Mouse (Mus musculus) midbrain, embryonic 14.5 days (tissue): ENCODE data around the gene Trim46. TPM values are rescaled to one million over a fixed set of nuclear protein-coding genes. Genes with fewer than 3 reads are reported as not detected.

ENCODE experiments used
- ATAC-seq: fragments of 200-750 bp; cut with Nextera tagmentation; 2 replicates; pipeline ENCODE4 v1.8.0; 2017; ENCODE audit warnings: moderate number of reproducible peaks, moderate library complexity; ENCODE audit not compliant: low FRiP score, low TSS enrichment
- DNase-seq: peaks from one replicate; pipeline ENCODE4 v3.0.0-alpha.2; 2015
- H3K27ac ChIP-seq: fragments of 300-500 bp; sonication (generic); replicated peaks from 2 replicates; pipeline ENCODE4 v1.5.1; 2014; ENCODE audit warnings: mild to moderate bottlenecking, low read depth, low read length, moderate library complexity
- H3K27me3 ChIP-seq: fragments of 300-500 bp; sonication (generic); 2 replicates; pipeline ENCODE4 v1.6.1; 2014; ENCODE audit warnings: low read length, control low read depth, mixed read lengths; ENCODE audit not compliant: control insufficient read depth, insufficient read depth
- H3K36me3 ChIP-seq: fragments of 300-500 bp; sonication (generic); 2 replicates; pipeline ENCODE4 v1.6.1; 2014; ENCODE audit warnings: low read length, control low read depth; ENCODE audit not compliant: control insufficient read depth, insufficient read depth
- H3K4me1 ChIP-seq: fragments of 300-500 bp; sonication (generic); 2 replicates; pipeline ENCODE4 v1.6.1; 2014; ENCODE audit warnings: mild to moderate bottlenecking, antibody characterized with exemption, low read length, control low read depth; ENCODE audit not compliant: control insufficient read depth, insufficient read depth
- H3K4me2 ChIP-seq: fragments of 300-500 bp; sonication (generic); 2 replicates; pipeline ENCODE4 v1.6.1; 2014; ENCODE audit warnings: mild to moderate bottlenecking, low read length, moderate library complexity
- H3K4me3 ChIP-seq: fragments of 300-500 bp; sonication (generic); replicated peaks from 2 replicates; pipeline ENCODE4 v1.5.1; 2014; ENCODE audit warnings: low read depth, low read length
- H3K9ac ChIP-seq: fragments of 300-500 bp; sonication (generic); replicated peaks from 2 replicates; pipeline ENCODE4 v1.6.1; 2014; ENCODE audit warnings: mild to moderate bottlenecking, low read length, moderate library complexity
- H3K9me3 ChIP-seq: fragments of 300-500 bp; sonication (generic); 2 replicates; pipeline ENCODE4 v1.6.1; 2016; ENCODE audit warnings: low read length, control low read depth, mixed read lengths; ENCODE audit not compliant: control insufficient read depth
- WGBS: fragments of 180-500 bp; shearing (Covaris S2); extraction: QIAGEN DNeasy Blood & Tissue Kit; methylation state at CpG from one replicate; pipeline ENCODE4 v1.1.7; 2014; 5-methylcytosine and 5-hydroxymethylcytosine counted together
- polyA plus RNA-seq: library from polyadenylated mRNA; unstranded; fragments of >200 nt; fragmentation: Nextera tagmentation; extraction: Ambion mirVana; gene quantifications from 2 replicates; pipeline ENCODE4 v1.2.1, GENCODE M21; 2014

The Trim46 gene
- polyA plus RNA-seq, 1 experiment from 2014 or later = 63.4 TPM

GRCm38 (mm10) chr3:89214681-89215411 lies 31.3 kb downstream of the Trim46 start, which contains the start of gene Thbs3:
Gene Thbs3, plus strand, starts transcription at chr3:89215180.
- peaks cover 14% of the 10 kb centered on the region for H3K36me3 ChIP-seq
- DNase-seq = peak; percentile 81
- peak within 1 kb of the TSS; percentile 98 for H3K27ac ChIP-seq
- peaks cover 30% of the 10 kb centered on the region for H3K4me1 ChIP-seq
- ATAC-seq = peak; percentile 9; the same call in 1 of the 2 replicates
- H3K4me3 ChIP-seq = peak within 1 kb of the TSS; percentile 70
- under 1% methylated on average over 17 of the region's 19 CpGs for WGBS
- peak within 1 kb of the TSS; percentile 83 for H3K4me2 ChIP-seq
- no peaks in the 10 kb centered on the region for H3K9me3 ChIP-seq
- peak within 1 kb of the TSS; percentile 73 for H3K9ac ChIP-seq
- H3K27me3 ChIP-seq = no peaks in the 10 kb centered on the region

- DNase-seq = peak; percentile 97
- Histone ChIP-seq H3K27ac (peak overlapping the region; percentile 98), H3K4me2 (peak overlapping the region; percentile 83), H3K4me3 (peak overlapping the region; percentile 70), H3K9me3 (no peaks in the 10 kb centered on the region), H3K9ac (peak overlapping the region; percentile 73), H3K36me3 (peaks cover 23% of the 10 kb centered on the region), H3K4me1 (peaks cover 30% of the 10 kb centered on the region), H3K27me3 (no peaks in the 10 kb centered on the region)
- WGBS = under 1% methylated on average over 69 of the region's 69 CpGs
- ATAC-seq = peak; percentile 88
Measured at GRCm38 (mm10) chr3:89213803-89214530, 32.1 kb downstream of the Trim46 start.

- Histone ChIP-seq H3K9ac (no peak overlapping the region), H3K4me3 (no peak overlapping the region), H3K4me2 (no peak overlapping the region), H3K27me3 (no peaks in the 10 kb centered on the region), H3K36me3 (peaks cover 50% of the 10 kb centered on the region), H3K9me3 (no peaks in the 10 kb centered on the region), H3K4me1 (peaks cover 24% of the 10 kb centered on the region), H3K27ac (no peak overlapping the region)
- DNase-seq (no peak), ATAC-seq (no peak)
- 84% methylated on average over 7 of the region's 7 CpGs for WGBS
Measured at GRCm38 (mm10) chr3:89210731-89211130, 35.4 kb downstream of the Trim46 start.

GRCm38 (mm10) chr3:89210162-89210561 lies 35.9 kb downstream of the Trim46 start:
- 90% methylated on average over 13 of the region's 13 CpGs for WGBS
- Histone ChIP-seq H3K9ac (no peak overlapping the region), H3K27me3 (no peaks in the 10 kb centered on the region), H3K9me3 (no peaks in the 10 kb centered on the region), H3K4me1 (peaks cover 18% of the 10 kb centered on the region), H3K4me3 (no peak overlapping the region), H3K36me3 (peaks cover 54% of the 10 kb centered on the region), H3K4me2 (no peak overlapping the region), H3K27ac (no peak overlapping the region)
- no peak for DNase-seq
- ATAC-seq = no peak

GRCm38 (mm10) chr3:89209731-89210130 lies 36.4 kb downstream of the Trim46 start:
- Histone ChIP-seq H3K27ac (no peak overlapping the region), H3K9me3 (no peaks in the 10 kb centered on the region), H3K9ac (no peak overlapping the region), H3K27me3 (no peaks in the 10 kb centered on the region), H3K4me1 (peaks cover 14% of the 10 kb centered on the region), H3K36me3 (peaks cover 54% of the 10 kb centered on the region), H3K4me3 (no peak overlapping the region), H3K4me2 (no peak overlapping the region)
- ATAC-seq (no peak), DNase-seq (no peak)
- WGBS = 91% methylated on average over 7 of the region's 7 CpGs

- 89% methylated on average over 6 of the region's 6 CpGs for WGBS
- H3K27ac ChIP-seq = no peak overlapping the region
- H3K4me2 ChIP-seq = no peak overlapping the region
- H3K9me3 ChIP-seq = no peaks in the 10 kb centered on the region
- peaks cover 10% of the 10 kb centered on the region; the same call in 1 of the 2 replicates for H3K4me1 ChIP-seq
- no peak for DNase-seq
- H3K27me3 ChIP-seq = no peaks in the 10 kb centered on the region
- H3K36me3 ChIP-seq = peaks cover 60% of the 10 kb centered on the region
- no peak for ATAC-seq
- H3K4me3 ChIP-seq = no peak overlapping the region
- H3K9ac ChIP-seq = no peak overlapping the region
Measured at GRCm38 (mm10) chr3:89208736-89209135, 37.4 kb downstream of the Trim46 start.

- Histone ChIP-seq H3K9me3 (no peaks in the 10 kb centered on the region), H3K4me1 (peaks cover 8% of the 10 kb centered on the region; the same call in 1 of the 2 replicates), H3K36me3 (peaks cover 60% of the 10 kb centered on the region), H3K4me3 (no peak overlapping the region), H3K4me2 (no peak overlapping the region), H3K27ac (no peak overlapping the region), H3K27me3 (no peaks in the 10 kb centered on the region), H3K9ac (no peak overlapping the region)
- WGBS = 89% methylated on average over 13 of the region's 13 CpGs
- no peak for ATAC-seq
- DNase-seq = no peak
Measured at GRCm38 (mm10) chr3:89208075-89208657, 37.9 kb downstream of the Trim46 start.

GRCm38 (mm10) chr3:89206695-89207094 lies 39.4 kb downstream of the Trim46 start:
- H3K36me3 ChIP-seq = peaks cover 60% of the 10 kb centered on the region
- ATAC-seq (no peak), DNase-seq (no peak)
- no peak overlapping the region for H3K9ac ChIP-seq
- no peaks in the 10 kb centered on the region for H3K9me3 ChIP-seq
- H3K4me1 ChIP-seq = no peaks in the 10 kb centered on the region
- H3K27me3 ChIP-seq = no peaks in the 10 kb centered on the region
- no peak overlapping the region for H3K4me3 ChIP-seq
- H3K4me2 ChIP-seq = no peak overlapping the region
- WGBS = 91% methylated on average over 2 of the region's 2 CpGs
- no peak overlapping the region for H3K27ac ChIP-seq
